Mouse (Mus musculus) kidney, embryonic 16.5 days (tissue): Measurements from ENCODE around the gene Pias4. TPM values are rescaled to one million over a fixed set of nuclear protein-coding genes. Genes with fewer than 3 reads are reported as not detected.
"Not testable (repeated sequence)": the region's sequence is repeated elsewhere in the genome, so short reads cannot be mapped to it uniquely, and the experiment has no call there.

Experiments
- ATAC-seq: fragments of 200-750 bp; cut with Nextera tagmentation; 2 replicates; pipeline ENCODE4 v1.8.0; 2017; ENCODE audit warnings: moderate TSS enrichment; ENCODE audit not compliant: low FRiP score, low TSS enrichment
- H3K27ac ChIP-seq: fragments of 300-500 bp; sonication (generic); 2 replicates; pipeline ENCODE4 v1.5.1; 2014; ENCODE audit warnings: low read length
- H3K27me3 ChIP-seq: fragments of 300-500 bp; sonication (generic); 2 replicates; pipeline ENCODE4 v1.6.1; 2014; ENCODE audit warnings: low read length, control low read depth, mixed read lengths; ENCODE audit not compliant: insufficient read depth
- H3K36me3 ChIP-seq: fragments of 300-500 bp; sonication (generic); 2 replicates; pipeline ENCODE4 v1.6.1; 2014; ENCODE audit warnings: low read length, control low read depth, mixed read lengths; ENCODE audit not compliant: insufficient read depth
- H3K4me1 ChIP-seq: fragments of 300-500 bp; sonication (generic); 2 replicates; pipeline ENCODE4 v1.6.1; 2014; ENCODE audit warnings: low read length, control low read depth, mixed read lengths; ENCODE audit not compliant: insufficient read depth
- H3K4me2 ChIP-seq: fragments of 300-500 bp; sonication (generic); replicated peaks from 2 replicates; pipeline ENCODE4 v1.6.1; 2014; ENCODE audit warnings: low read depth, low read length
- H3K4me3 ChIP-seq: fragments of 300-500 bp; sonication (generic); 2 replicates; pipeline ENCODE4 v1.5.1; 2014; ENCODE audit warnings: mild to moderate bottlenecking, low read length
- H3K9ac ChIP-seq: fragments of 300-500 bp; sonication (generic); replicated peaks from 2 replicates; pipeline ENCODE4 v1.6.1; 2014; ENCODE audit warnings: low read length
- H3K9me3 ChIP-seq: fragments of 300-500 bp; sonication (generic); 2 replicates; pipeline ENCODE4 v1.6.1; 2016; ENCODE audit warnings: low read length, control low read depth
- WGBS: fragments of 180-500 bp; shearing (Covaris S2); extraction: QIAGEN DNeasy Blood & Tissue Kit; methylation state at CpG from one replicate; pipeline ENCODE4 v1.1.7; 2014; 5-methylcytosine and 5-hydroxymethylcytosine counted together
- polyA plus RNA-seq: library from polyadenylated mRNA; unstranded; fragments of >200 nt; fragmentation: Nextera tagmentation; extraction: Ambion mirVana; gene quantifications from 2 replicates; pipeline ENCODE4 v1.2.1, GENCODE M21; 2015

Pias4 gene
- polyA plus RNA-seq, 1 experiment from 2014 or later, result 56.2 TPM

DNA sequence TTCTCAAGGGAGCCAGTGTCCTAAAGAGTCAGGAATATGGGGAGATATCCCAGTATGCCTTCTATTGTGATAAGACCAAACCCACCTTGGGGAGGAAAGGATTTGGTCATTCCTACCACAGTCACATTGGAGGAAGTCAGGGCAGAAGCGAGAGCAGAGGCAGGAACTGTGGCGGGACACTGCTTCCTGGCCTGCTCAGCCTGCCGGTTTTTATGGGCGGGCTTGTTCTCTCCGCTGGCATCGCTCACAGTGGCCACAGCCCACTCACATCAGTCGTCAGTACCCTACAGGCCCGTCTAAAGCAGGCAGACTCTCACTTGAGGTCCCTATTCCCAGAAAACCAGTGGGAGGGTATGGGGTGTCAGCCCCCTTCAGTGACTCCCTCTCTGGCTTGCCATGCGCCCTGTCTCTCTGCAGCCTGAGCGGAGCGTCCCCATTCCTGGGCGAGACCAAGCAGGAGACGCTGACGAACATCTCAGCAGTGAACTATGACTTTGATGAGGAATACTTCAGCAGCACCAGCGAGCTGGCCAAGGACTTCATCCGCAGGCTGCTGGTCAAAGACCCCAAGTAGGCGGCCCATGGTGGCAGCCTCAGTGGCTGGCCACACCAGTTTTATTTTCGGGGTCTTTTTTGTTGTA is 23.7 kb upstream of the Pias4 start:
- Histone ChIP-seq H3K4me2 (peak overlapping the region; percentile 96), H3K9ac (peak overlapping the region; percentile 91), H3K36me3 (peaks cover 28% of the 10 kb centered on the region; the same call in 1 of the 2 replicates), H3K4me1 (peaks cover 31% of the 10 kb centered on the region), H3K9me3 (no peaks in the 10 kb centered on the region), H3K27ac (0 out of 2 replicates have a peak overlapping the region, but pooled peaks have one; percentile 90), H3K4me3 (no peak overlapping the region), H3K27me3 (peaks cover 23% of the 10 kb centered on the region)
- WGBS, result 76% methylated on average over 18 of the region's 18 CpGs
- no peak for ATAC-seq

DNA sequence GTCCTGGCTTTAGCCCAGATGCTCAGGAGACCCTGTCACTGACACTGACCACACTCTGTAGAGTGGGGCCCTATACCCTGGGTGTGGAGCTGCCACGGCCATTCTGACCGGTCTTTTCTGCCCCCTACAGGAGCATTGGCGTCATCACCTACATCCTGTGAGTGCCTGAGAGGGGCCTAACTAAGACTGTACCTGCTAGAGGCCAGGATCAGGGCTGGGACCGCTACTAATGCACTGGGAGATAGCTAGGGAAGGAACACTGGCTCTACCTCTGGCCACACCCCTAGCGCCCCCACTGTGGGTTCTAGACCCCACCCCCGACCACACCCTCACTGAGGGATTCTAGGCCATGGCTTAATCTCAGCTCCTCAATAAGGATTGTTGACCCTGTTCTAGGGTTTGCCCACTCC is 23.2 kb upstream of the Pias4 start:
- H3K27me3 ChIP-seq, result peaks cover 22% of the 10 kb centered on the region
- H3K36me3 ChIP-seq, result peaks cover 28% of the 10 kb centered on the region; the same call in 1 of the 2 replicates
- ATAC-seq, result no peak
- H3K27ac ChIP-seq, result 0 out of 2 replicates have a peak overlapping the region, but pooled peaks have one; percentile 34
- no peaks in the 10 kb centered on the region for H3K9me3 ChIP-seq
- H3K4me2 ChIP-seq, result no peak overlapping the region
- peaks cover 31% of the 10 kb centered on the region for H3K4me1 ChIP-seq
- 75% methylated on average over 6 of the region's 6 CpGs for WGBS
- no peak overlapping the region for H3K9ac ChIP-seq
- no peak overlapping the region for H3K4me3 ChIP-seq

DNA sequence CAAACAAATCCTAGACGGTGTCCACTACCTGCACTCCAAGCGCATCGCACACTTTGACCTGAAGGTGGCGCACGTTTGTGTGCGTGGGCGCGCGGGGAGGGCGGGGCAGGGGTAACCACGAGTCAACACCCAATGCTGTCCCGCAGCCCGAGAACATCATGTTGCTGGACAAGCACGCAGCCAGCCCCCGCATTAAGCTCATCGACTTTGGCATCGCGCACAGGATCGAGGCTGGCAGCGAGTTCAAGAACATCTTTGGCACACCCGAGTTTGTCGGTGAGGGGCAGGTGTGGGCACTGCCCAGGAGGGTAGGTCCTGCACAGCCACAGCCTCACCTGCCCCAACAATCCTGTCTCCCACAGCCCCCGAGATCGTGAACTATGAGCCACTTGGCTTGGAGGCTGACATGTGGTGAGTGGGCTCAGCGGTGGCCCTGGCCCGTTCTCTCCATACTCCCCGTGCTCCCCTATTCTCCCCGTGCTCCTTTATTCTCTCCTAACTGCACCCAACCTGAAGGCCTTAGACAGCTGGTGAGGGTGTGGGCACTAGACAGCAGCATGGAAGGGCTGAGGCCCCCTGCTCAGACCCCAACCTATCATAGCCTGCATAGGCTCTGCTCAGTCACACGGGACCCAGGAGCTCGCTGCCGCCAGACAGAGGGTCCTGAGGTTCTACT is 22.7 kb upstream of the Pias4 start:
- ATAC-seq, result no peak
- Histone ChIP-seq H3K27me3 (peaks cover 16% of the 10 kb centered on the region), H3K36me3 (peaks cover 29% of the 10 kb centered on the region), H3K4me1 (peaks cover 31% of the 10 kb centered on the region), H3K9me3 (no peaks in the 10 kb centered on the region), H3K27ac (no peak overlapping the region), H3K4me2 (no peak overlapping the region), H3K4me3 (no peak overlapping the region), H3K9ac (no peak overlapping the region)
- WGBS, result 72% methylated on average over 31 of the region's 31 CpGs

DNA sequence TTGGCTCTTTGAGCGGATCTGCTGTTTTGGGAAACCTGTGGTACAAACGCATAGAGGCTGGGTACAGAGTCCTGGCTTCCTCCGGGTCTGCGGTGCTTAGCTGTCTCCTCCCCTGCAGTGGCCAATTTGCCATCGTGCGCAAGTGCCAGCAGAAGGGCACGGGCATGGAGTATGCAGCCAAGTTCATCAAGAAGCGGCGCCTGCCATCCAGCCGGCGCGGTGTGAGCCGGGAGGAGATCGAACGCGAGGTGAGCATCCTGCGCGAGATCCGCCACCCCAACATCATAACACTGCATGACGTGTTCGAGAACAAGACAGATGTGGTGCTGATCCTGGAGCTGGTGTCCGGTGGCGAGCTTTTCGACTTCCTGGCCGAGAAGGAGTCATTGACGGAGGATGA is 22.1 kb upstream of the Pias4 start:
- no peak overlapping the region for H3K27ac ChIP-seq
- no peak overlapping the region for H3K4me2 ChIP-seq
- 81% methylated on average over 26 of the region's 26 CpGs for whole genome bisulfite sequencing
- peaks cover 11% of the 10 kb centered on the region for H3K27me3 ChIP-seq
- H3K9ac ChIP-seq, result no peak overlapping the region
- ATAC-seq, result no peak
- no peaks in the 10 kb centered on the region for H3K9me3 ChIP-seq
- no peak overlapping the region for H3K4me3 ChIP-seq
- peaks cover 34% of the 10 kb centered on the region for H3K4me1 ChIP-seq
- peaks cover 33% of the 10 kb centered on the region for H3K36me3 ChIP-seq

DNA sequence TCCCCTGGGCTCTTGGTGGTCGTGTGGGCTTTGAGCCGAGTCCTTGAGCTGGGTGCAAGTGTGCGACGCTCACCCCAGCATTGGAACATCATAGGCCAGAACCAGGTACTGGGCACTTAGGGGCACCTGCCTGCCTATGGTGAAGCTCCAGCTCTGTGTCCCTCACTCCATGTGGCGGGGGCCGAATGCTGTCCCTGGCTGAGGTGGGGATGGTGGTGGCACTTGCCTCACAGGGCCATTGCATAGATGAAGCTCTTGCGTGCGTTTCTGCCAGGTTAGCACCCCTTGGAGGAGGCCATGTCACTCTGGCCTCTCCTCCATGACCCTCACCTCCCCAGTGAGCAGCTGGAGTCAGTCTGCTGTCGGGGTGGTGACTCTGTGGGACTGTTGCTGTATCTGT is 19.4 kb upstream of the Pias4 start:
- Histone ChIP-seq H3K9me3 (no peaks in the 10 kb centered on the region), H3K4me1 (peaks cover 29% of the 10 kb centered on the region), H3K4me3 (no peak overlapping the region), H3K27me3 (no peaks in the 10 kb centered on the region), H3K27ac (no peak overlapping the region), H3K9ac (no peak overlapping the region), H3K4me2 (no peak overlapping the region), H3K36me3 (peaks cover 40% of the 10 kb centered on the region)
- ATAC-seq, result no peak
- WGBS, result 92% methylated on average over 9 of the region's 9 CpGs

DNA sequence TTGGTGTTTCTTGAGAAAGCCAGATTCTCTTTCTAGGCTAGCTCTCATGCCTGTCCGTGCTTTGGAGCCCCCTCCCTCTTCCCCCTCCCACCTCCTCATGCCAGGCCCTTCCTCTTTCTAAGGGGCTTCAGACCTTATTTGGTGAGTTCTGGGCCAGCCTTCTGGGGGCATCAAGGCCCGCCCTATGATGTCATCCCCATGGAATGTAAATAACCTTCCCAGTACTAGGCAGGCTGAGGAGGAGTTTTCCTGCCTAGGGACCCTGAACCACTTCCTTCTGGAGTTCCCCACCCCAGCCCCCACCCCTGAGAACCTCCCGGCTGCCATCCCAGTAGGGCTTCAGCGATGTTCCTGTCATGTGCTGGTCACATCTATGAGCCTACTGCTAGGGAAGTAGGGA is 17.0 kb upstream of the Pias4 start:
- no peak for ATAC-seq
- H3K9me3 ChIP-seq, result no peaks in the 10 kb centered on the region
- H3K4me3 ChIP-seq, result no peak overlapping the region
- H3K4me1 ChIP-seq, result peaks cover 17% of the 10 kb centered on the region
- H3K9ac ChIP-seq, result 0 out of 2 replicates have a peak overlapping the region, but pooled peaks have one; percentile 9
- H3K4me2 ChIP-seq, result no peak overlapping the region
- H3K36me3 ChIP-seq, result peaks cover 50% of the 10 kb centered on the region
- no peaks in the 10 kb centered on the region for H3K27me3 ChIP-seq
- 39% methylated on average over 4 of the region's 4 CpGs for WGBS
- peak overlapping the region; percentile 71; the same call in 1 of the 2 replicates for H3K27ac ChIP-seq

DNA sequence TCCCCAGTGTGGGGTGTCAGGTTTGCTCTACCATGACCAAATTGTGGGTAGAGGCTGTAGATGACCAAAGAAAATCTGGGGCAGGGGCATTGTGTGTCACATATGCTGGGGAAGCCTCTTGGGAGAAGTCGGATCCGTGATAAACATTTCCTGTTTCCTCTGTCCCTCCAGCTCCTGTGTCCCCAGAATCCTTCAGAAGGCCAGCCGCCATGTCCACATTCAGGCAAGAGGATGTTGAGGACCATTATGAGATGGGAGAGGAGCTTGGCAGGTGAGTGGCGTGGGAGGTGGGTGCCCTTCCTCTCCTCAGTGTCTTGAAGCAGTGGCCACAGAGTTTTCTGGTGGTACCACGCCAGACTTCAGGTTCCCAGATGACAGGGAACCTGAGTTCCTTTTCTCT is 16.1 kb upstream of the Pias4 start, which contains the start of gene 4930442H23Rik:
Gene 4930442H23Rik (minus strand): TSS at position 45 of the 400 bp plus-strand sequence.
- peak within 1 kb of the TSS; percentile 63 for H3K4me2 ChIP-seq
- peak within 1 kb of the TSS; percentile 71 for H3K4me3 ChIP-seq
- no peaks in the 10 kb centered on the region for H3K27me3 ChIP-seq
- H3K9me3 ChIP-seq, result no peaks in the 10 kb centered on the region
- WGBS, result 82% methylated on average over 5 of the region's 5 CpGs
- no peak for ATAC-seq
- H3K27ac ChIP-seq, result peak within 1 kb of the TSS; percentile 86
- H3K4me1 ChIP-seq, result peaks cover 21% of the 10 kb centered on the region
- peaks cover 56% of the 10 kb centered on the region for H3K36me3 ChIP-seq
- peak within 1 kb of the TSS; percentile 77 for H3K9ac ChIP-seq

DNA sequence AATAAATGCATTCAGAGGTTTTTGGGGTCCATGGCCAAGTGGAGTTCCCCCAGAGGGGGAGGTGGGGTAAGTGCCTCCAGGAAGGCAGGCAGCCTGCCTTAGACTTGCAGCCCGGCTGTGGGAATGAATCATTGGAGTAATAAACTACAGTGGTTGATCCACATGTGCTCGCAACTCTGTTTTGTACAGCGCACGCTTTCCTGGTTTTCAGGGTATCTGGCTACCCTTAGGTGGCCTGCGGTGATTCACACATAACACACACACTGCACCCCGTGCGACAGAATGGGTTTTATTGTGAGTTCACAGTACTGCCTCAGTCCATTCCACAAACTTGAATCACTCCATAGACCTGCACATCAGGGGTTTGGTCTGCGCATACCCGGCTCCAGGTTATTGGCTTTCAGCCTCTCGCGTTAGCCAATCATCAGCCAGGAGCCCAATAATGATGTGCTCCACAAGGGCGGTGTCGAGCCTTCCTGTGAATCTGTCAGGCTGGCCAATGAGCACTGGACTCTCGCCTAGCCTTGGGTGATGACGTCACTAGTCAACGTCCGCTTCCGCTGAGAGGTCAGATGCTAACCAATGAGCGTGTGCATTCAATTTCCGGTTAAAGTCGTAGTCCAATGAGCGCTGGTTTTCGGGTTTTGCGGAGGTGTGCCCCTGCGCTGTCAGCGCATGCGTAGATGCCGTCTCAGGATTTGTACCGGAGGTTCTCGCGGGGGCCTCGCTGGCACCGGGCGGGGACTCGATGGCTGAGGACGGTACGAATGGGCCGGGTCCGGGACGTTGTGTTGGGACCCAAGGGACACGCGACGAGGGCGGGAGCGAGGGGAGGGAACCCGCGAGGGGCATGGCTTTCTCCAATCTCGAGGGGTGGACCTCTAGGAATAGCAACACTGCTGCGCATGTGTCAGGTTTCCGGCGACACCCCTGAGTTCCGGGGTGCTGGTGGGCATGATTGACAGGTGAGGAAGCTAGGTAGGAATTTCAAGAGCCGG is 14.9 kb upstream of the Pias4 start, which contains the start of gene Dapk3:
Gene Dapk3 (plus strand): TSS at position 670 of the 998 bp plus-strand sequence.
- Histone ChIP-seq H3K9me3 (no peaks in the 10 kb centered on the region), H3K4me2 (peak within 1 kb of the TSS; percentile 63), H3K4me1 (peaks cover 33% of the 10 kb centered on the region), H3K36me3 (peaks cover 66% of the 10 kb centered on the region), H3K9ac (peak within 1 kb of the TSS; percentile 77), H3K27ac (peak within 1 kb of the TSS; percentile 86), H3K27me3 (no peaks in the 10 kb centered on the region), H3K4me3 (peak within 1 kb of the TSS; percentile 71)
- WGBS, result 5% methylated on average over 53 of the region's 53 CpGs
- peak; percentile 95 for ATAC-seq

DNA sequence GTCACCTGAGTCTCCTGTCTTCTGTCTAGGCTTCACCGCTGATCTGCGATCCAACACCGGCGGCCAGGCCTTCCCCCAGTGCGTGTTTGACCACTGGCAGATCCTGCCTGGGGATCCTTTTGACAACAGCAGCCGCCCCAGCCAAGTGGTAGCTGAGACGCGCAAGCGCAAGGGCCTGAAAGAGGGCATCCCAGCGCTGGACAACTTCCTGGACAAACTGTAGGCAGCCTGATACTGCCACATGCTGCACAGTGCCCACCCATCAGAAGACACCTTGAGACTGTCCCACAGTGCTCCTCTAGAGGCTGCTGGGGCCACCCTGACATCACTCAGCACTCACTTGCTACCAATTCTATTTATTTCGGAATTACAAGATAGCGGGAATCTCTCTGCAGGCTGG is 14.1 kb upstream of the Pias4 start:
- H3K9me3 ChIP-seq, H3K4me2 ChIP-seq, ATAC-seq, H3K4me3 ChIP-seq, H3K27ac ChIP-seq, H3K27me3 ChIP-seq, H3K9ac ChIP-seq: not testable (repeated sequence)
- H3K36me3 ChIP-seq, result peaks cover 65% of the 10 kb centered on the region
- 86% methylated on average over 12 of the region's 12 CpGs for WGBS
- peaks cover 34% of the 10 kb centered on the region for H3K4me1 ChIP-seq
